Mouse (Mus musculus) lung, postnatal 25 days (tissue): Measurements from ENCODE around the gene Tns3.
"Not testable (repeated sequence)": the region's sequence is repeated elsewhere in the genome, so short reads cannot be mapped to it uniquely, and the experiment has no call there.

Experiments
- DNase-seq: peaks from one replicate; pipeline ENCODE4 v3.0.0; 2022; ENCODE audit warnings: low spot score

Gene Tns3

GRCm38 (mm10) chr11:8644272-8644671 is 20.1 kb downstream of the Tns3 start:
- no peak for DNase-seq

DNA sequence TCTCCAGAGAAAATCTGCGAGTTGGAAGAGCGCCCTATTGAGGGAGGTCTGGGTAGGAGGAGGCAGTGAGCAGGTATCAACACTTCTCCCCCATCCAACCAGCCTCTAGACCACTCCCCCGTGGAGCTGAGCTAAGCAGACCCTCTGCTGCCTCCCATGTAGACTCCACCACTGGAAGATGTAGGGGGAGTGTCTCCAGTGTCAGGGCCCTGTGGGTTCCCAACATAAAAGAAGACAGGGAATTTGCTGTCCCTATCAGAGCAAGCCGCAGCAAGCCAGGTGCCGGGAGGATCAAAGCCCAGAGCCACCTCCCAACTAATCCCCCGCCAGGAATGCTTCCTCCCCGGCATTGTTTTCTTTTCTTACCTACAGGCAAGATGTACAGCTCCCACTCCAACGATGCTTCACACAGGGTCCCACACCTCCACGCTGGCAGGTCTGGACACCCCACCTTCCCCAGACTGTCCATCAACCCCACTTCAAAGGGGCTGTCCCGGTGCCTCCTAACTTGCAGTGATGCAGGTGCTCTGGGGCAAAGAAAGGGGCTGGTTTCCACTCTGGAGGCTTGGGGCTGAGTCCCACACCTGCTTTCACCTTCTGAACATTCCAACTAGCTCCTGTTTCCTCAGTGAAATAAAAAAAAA is 22.6 kb downstream of the Tns3 start:
- no peak for DNase-seq

- no peak for DNase-seq
Observed at GRCm38 (mm10) chr11:8639726-8640125, 24.6 kb downstream of the Tns3 start.

GRCm38 (mm10) chr11:8639007-8639718 is 25.2 kb downstream of the Tns3 start:
- no peak for DNase-seq

GRCm38 (mm10) chr11:8637469-8638447 is 26.6 kb downstream of the Tns3 start:
- no peak for DNase-seq

GRCm38 (mm10) chr11:8636680-8637079 is 27.7 kb downstream of the Tns3 start:
- DNase-seq: no peak

GRCm38 (mm10) chr11:8635778-8636177 is 28.6 kb downstream of the Tns3 start:
- DNase-seq: no peak

DNA sequence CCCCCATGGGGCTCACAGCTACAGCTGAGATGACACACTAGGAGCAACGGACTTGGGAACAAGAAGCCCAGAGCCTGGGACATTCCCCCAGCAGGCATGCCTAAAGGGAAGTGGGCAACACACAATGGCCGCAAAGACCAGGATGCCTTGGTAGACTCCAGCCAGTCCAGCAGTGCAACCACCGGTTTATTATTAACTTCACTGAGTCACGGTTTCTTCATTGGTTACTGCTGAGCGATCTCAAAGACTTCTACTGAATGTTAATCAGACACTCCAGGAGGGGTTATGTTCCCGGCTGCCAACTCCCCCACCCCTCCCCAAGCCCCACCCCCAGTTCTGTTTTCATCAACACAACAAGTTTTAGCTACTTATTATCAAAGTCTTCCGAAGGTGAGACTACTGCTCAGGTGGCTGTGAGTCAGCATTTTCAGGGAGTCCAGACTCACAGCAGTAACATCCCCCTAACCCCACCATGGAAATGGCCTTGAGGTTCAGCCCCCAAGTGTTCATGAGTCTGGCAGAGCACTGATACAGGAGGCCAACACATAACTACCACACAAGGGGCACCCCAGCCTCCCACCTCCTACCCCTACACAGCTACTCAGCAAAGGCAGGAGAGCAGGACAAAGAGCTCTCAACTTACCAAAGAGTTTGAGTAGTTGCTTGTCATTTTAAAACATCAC is 29.5 kb downstream of the Tns3 start:
- DNase-seq: no peak

DNA sequence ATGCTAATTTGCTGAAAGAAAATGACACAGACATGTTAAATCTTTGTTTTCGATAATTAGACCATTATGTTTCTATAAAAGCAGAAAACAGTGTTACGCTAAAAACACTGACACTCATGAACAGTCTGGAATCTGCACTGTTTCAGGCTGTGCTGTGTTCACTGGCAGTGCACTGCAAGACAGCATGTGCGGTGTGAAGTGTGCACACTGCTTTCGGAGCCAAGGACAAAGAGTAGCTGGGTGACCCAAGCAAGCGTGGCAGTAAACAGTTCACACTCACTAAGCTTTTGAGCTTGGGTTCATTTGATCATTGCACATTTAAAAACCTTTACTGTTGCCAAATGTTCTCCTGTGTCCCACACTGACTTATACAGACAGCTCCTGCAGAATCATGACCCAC is 32.2 kb downstream of the Tns3 start:
- DNase-seq: no peak

- no peak for DNase-seq
Observed at GRCm38 (mm10) chr11:8629862-8630390, 34.4 kb downstream of the Tns3 start.

GRCm38 (mm10) chr11:8629326-8629725 is 35.0 kb downstream of the Tns3 start:
- DNase-seq: no peak

DNA sequence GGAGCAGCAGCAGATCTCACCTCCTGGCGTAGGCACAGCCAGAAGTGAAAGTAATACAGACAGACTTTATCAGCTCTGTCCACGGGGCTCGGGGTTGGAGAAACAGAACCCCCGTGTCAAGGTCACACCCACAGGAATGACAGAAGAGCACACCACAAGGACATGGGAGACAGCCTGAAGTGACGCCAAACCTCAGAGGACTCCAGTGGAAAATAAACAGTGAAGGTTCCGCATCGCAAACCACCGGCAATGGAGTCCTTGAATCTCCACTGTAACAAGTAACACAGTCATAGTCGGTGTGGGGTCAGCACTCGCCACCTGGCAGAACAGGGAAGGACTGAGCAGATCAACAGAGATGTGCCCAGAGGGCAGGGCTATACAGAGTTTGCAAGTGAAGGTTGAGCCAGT is 35.5 kb downstream of the Tns3 start:
- DNase-seq: no peak

GRCm38 (mm10) chr11:8627156-8627555 is 37.2 kb downstream of the Tns3 start:
- no peak for DNase-seq

DNA sequence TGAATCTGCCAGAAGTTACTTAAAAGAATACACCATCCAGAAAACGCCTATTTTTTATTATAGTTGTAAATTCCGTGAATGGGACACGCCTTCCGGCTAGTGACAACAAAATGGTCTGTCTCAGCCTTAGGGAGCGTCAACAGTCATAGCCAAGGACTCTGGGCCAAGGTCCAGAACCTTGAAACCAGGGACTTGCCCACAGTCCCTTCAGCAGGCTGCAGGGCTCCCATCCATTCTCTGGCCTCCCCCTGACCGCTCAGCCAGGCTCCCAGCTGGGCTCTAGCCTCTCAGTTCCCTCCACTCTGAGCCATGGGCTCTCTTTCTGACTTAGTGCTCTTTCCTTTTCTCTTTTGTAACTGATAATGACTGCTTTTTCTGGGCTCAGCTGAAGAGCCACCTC is 37.6 kb downstream of the Tns3 start:
- no peak for DNase-seq

GRCm38 (mm10) chr11:8625915-8626604 is 38.3 kb downstream of the Tns3 start:
- DNase-seq: no peak

GRCm38 (mm10) chr11:8625451-8625850 is 38.9 kb downstream of the Tns3 start:
- DNase-seq: no peak

GRCm38 (mm10) chr11:8624179-8624886 is 40.0 kb downstream of the Tns3 start:
- no peak for DNase-seq

GRCm38 (mm10) chr11:8623852-8624178 is 40.5 kb downstream of the Tns3 start:
- no peak for DNase-seq

DNA sequence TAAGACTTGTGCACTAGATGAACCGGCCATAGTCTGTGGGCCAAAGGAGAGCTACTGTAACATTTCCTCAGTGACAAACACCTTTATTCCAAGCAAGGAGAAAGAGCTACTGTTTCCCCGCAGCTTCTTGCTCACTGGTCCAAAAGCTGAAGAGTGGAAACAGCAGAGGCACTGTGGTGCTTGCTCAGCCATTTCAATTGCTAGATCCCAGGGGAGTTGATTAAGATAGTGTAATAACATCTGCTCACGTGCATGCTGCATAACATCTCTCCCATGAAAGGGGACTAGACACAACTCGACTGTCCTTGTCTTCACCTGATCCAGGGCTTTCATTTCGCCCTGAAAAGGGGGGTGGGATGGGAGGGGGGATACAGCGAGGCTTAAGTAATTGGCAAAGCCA is 41.7 kb downstream of the Tns3 start:
- DNase-seq: no peak

GRCm38 (mm10) chr11:8619111-8619510 is 45.2 kb downstream of the Tns3 start:
- DNase-seq: not testable (repeated sequence)

DNA sequence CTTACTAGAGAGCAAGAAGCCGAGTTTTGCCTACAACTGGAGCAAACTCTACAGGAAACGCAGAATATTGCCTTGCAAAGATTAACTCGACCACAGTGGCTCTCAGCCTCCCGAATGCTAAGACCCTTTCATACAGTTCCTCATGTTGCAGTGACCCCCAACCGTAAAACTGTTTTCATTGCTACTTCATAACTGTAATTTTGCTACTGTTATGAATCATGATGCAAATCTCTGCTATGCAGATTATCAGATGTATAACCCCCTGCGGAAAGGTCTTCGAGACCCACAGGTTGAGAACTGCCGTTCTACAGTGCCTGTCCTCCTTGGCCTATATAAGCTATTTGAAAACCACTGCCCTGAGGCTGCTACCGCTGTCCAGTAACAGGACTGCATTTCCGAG is 46.0 kb downstream of the Tns3 start:
- no peak for DNase-seq
